Mouse (Mus musculus) myocyte (in vitro differentiated cells): Measurements from ENCODE around the gene Camsap2. TPM values are rescaled to one million over a fixed set of nuclear protein-coding genes. Genes with fewer than 3 reads are reported as not detected.

Experiments
- H3K27me3 ChIP-seq: one replicate; pipeline ENCODE4 v1.6.1; 2011; ENCODE audit not compliant: control insufficient read depth, insufficient read depth, insufficient read length
- H3K36me3 ChIP-seq: one replicate; pipeline ENCODE4 v1.6.1; 2011; ENCODE audit not compliant: control insufficient read depth, insufficient read depth
- H3K4me2 ChIP-seq: one replicate; pipeline ENCODE4 v1.6.1; 2011; ENCODE audit warnings: low read depth, control low read depth
- H3K4me3 ChIP-seq: one replicate; pipeline ENCODE4 v1.5.1; 2011; ENCODE audit warnings: mild to moderate bottlenecking, control low read depth, moderate library complexity
- H3K79me2 ChIP-seq: one replicate; pipeline ENCODE4 v1.6.1; 2011; ENCODE audit not compliant: control insufficient read depth, insufficient read depth
- H3ac ChIP-seq: one replicate; pipeline ENCODE4 v1.6.1; 2011; ENCODE audit not compliant: control insufficient read depth, insufficient read length
- CEBPB ChIP-seq: IDR thresholded peaks from 2 replicates; pipeline ENCODE4 v1.6.1; 2011; ENCODE audit warnings: mild to moderate bottlenecking, moderate library complexity; ENCODE audit not compliant: poor library complexity, insufficient read depth, severe bottlenecking
- E2F4 ChIP-seq: IDR thresholded peaks from one replicate; pipeline ENCODE4 v1.6.1; 2011; ENCODE audit warnings: mild to moderate bottlenecking, control low read depth, moderate library complexity; ENCODE audit not compliant: insufficient read depth
- MAX ChIP-seq: IDR thresholded peaks from one replicate; pipeline ENCODE4 v1.6.1; 2011; ENCODE audit warnings: low read depth, mild to moderate bottlenecking, control low read depth
- MYOD1 ChIP-seq, 3 experiments: IDR thresholded peaks; one replicate each; pipeline ENCODE4 v1.6.1; 2011; ENCODE audit warnings: control low read depth in 2 of 3, low read depth in 2 of 3, mild to moderate bottlenecking in 2 of 3, moderate library complexity in 1 of 3; ENCODE audit not compliant: insufficient read length in 2 of 3, control insufficient read depth in 1 of 3
- MYOG ChIP-seq, 3 experiments: IDR thresholded peaks; one replicate each; pipeline ENCODE4 v1.6.1; 2011; ENCODE audit warnings: control low read depth in 2 of 3, low read depth in 2 of 3, mild to moderate bottlenecking in 2 of 3; ENCODE audit not compliant: insufficient read length in 2 of 3, control insufficient read depth in 1 of 3, insufficient read depth in 1 of 3
- POLR2A ChIP-seq: IDR thresholded peaks from one replicate; pipeline ENCODE4 v1.6.1; 2011; ENCODE audit warnings: low read depth, mild to moderate bottlenecking, control low read depth, moderate library complexity; ENCODE audit not compliant: insufficient read length
- POLR2AphosphoS2 ChIP-seq: IDR thresholded peaks from one replicate; pipeline ENCODE4 v1.6.1; 2011; ENCODE audit warnings: low read depth, control low read depth; ENCODE audit not compliant: insufficient read length
- REST ChIP-seq: IDR thresholded peaks from one replicate; pipeline ENCODE4 v1.6.1; 2011; ENCODE audit warnings: mild to moderate bottlenecking, control low read depth, moderate library complexity; ENCODE audit not compliant: insufficient read depth, insufficient read length
- SRF ChIP-seq: IDR thresholded peaks from one replicate; pipeline ENCODE4 v1.6.1; 2011; ENCODE audit warnings: low read depth; ENCODE audit not compliant: control insufficient read depth, insufficient read length
- TCF12 ChIP-seq: IDR thresholded peaks from one replicate; pipeline ENCODE4 v1.6.1; 2011; ENCODE audit warnings: mild to moderate bottlenecking, control low read depth; ENCODE audit not compliant: poor library complexity, insufficient read depth, severe bottlenecking
- TCF3 ChIP-seq: IDR thresholded peaks from one replicate; pipeline ENCODE4 v1.6.1; 2011; ENCODE audit warnings: low read depth, control low read depth; ENCODE audit not compliant: insufficient read length
- USF1 ChIP-seq: IDR thresholded peaks from one replicate; pipeline ENCODE4 v1.6.1; 2011; ENCODE audit warnings: low read depth, mild to moderate bottlenecking, control low read depth, moderate library complexity
- polyA plus RNA-seq: library from polyadenylated mRNA; unstranded; fragments of >200 nt; fragmentation: generic; extraction: Trizol; gene quantifications from one replicate; pipeline ENCODE4 v1.2.1, GENCODE M21; 2012; ENCODE audit warnings: missing spikeins

Camsap2 gene
- polyA plus RNA-seq, result 6.8 TPM

GRCm38 (mm10) chr1:136345454-136346372, at the start of gene Camsap2:
Gene Camsap2, minus strand, starts transcription at chr1:136346104.
- Histone ChIP-seq H3K79me2 (peaks cover 46% of the 10 kb centered on the region), H3K4me3 (peak within 1 kb of the TSS; percentile 80), H3ac (peak within 1 kb of the TSS; percentile 94), H3K27me3 (no peaks in the 10 kb centered on the region), H3K4me2 (peak within 1 kb of the TSS; percentile 93), H3K36me3 (no peaks in the 10 kb centered on the region)
- TF ChIP-seq POLR2AphosphoS2 (peak; percentile 66), REST (no peak), SRF (peak; percentile 46), POLR2A (peak; percentile 79), E2F4 (no peak), TCF3 (no peak), MYOG (IDR thresholded peaks at IDR 0.05; ENCODE audit: control insufficient read depth in 1 of 3, insufficient read depth in 1 of 3, insufficient read length in 2 of 3, low read depth in 2 of 3) (no peak), TCF12 (no peak), MYOD1 (IDR thresholded peaks at IDR 0.05; ENCODE audit: control insufficient read depth in 1 of 3, insufficient read length in 2 of 3, low read depth in 2 of 3) (peak in 1 of 3 experiments; percentile 26), CEBPB (no peak), USF1 (no peak), MAX (no peak)

- H3K79me2 ChIP-seq, result no peaks in the 10 kb centered on the region
- no peak overlapping the region for H3ac ChIP-seq
- H3K36me3 ChIP-seq, result no peaks in the 10 kb centered on the region
- TF ChIP-seq USF1 (no peak), TCF12 (no peak), POLR2A (no peak), MYOG (IDR thresholded peaks at IDR 0.05; ENCODE audit: control insufficient read depth in 1 of 3, insufficient read depth in 1 of 3, insufficient read length in 2 of 3, low read depth in 2 of 3) (no peak), MAX (no peak), MYOD1 (IDR thresholded peaks at IDR 0.05; ENCODE audit: control insufficient read depth in 1 of 3, insufficient read length in 2 of 3, low read depth in 2 of 3) (no peak), TCF3 (no peak), E2F4 (no peak), SRF (no peak), CEBPB (no peak), POLR2AphosphoS2 (no peak), REST (no peak)
- H3K4me2 ChIP-seq, result no peak overlapping the region
- no peak overlapping the region for H3K4me3 ChIP-seq
- no peaks in the 10 kb centered on the region for H3K27me3 ChIP-seq
Observed at GRCm38 (mm10) chr1:136395073-136395472, 49.2 kb upstream of the Camsap2 start.

DNA sequence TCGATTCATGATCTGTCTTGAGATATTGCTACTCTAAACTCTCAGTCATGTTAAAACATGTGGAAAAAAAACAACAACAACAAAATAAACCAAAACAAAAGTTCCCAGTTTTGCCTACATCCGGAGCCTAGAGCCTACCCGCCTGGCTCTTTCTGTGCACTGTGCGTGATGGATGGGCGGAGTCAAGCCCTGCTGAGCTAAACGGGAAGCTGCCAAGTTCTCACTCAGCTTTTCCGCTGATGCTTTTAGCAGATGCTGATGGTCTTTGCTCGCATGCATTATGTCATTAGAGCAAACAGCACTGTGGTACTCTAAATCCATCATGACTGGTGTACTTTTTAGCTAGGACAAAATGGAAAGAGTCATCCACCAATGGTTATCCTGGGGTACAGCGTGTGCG, 48.6 kb upstream of the Camsap2 start:
- TF ChIP-seq MYOG (IDR thresholded peaks at IDR 0.05; ENCODE audit: control insufficient read depth in 1 of 3, insufficient read depth in 1 of 3, insufficient read length in 2 of 3, low read depth in 2 of 3), result no peak
- no peak for TF ChIP-seq E2F4
- TF ChIP-seq POLR2A, result no peak
- no peak for TF ChIP-seq MYOD1 (IDR thresholded peaks at IDR 0.05; ENCODE audit: control insufficient read depth in 1 of 3, insufficient read length in 2 of 3, low read depth in 2 of 3)
- TF ChIP-seq REST, result no peak
- no peak for TF ChIP-seq USF1
- H3K27me3 ChIP-seq, result no peaks in the 10 kb centered on the region
- H3ac ChIP-seq, result no peak overlapping the region
- H3K4me3 ChIP-seq, result no peak overlapping the region
- no peak overlapping the region for H3K4me2 ChIP-seq
- no peaks in the 10 kb centered on the region for H3K36me3 ChIP-seq
- H3K79me2 ChIP-seq, result no peaks in the 10 kb centered on the region

- Histone ChIP-seq H3K36me3 (no peaks in the 10 kb centered on the region), H3ac (no peak overlapping the region), H3K27me3 (no peaks in the 10 kb centered on the region), H3K4me3 (no peak overlapping the region), H3K79me2 (no peaks in the 10 kb centered on the region), H3K4me2 (no peak overlapping the region)
- TF ChIP-seq USF1 (no peak), POLR2A (no peak), MYOD1 (IDR thresholded peaks at IDR 0.05; ENCODE audit: control insufficient read depth in 1 of 3, insufficient read length in 2 of 3, low read depth in 2 of 3) (no peak), POLR2AphosphoS2 (no peak), E2F4 (no peak), REST (no peak), CEBPB (no peak), MAX (no peak), TCF12 (no peak), SRF (no peak), TCF3 (no peak), MYOG (IDR thresholded peaks at IDR 0.05; ENCODE audit: control insufficient read depth in 1 of 3, insufficient read depth in 1 of 3, insufficient read length in 2 of 3, low read depth in 2 of 3) (no peak)
Observed at GRCm38 (mm10) chr1:136386914-136387313, 41.0 kb upstream of the Camsap2 start.

- Histone ChIP-seq H3K4me3 (no peak overlapping the region), H3K36me3 (no peaks in the 10 kb centered on the region), H3K27me3 (no peaks in the 10 kb centered on the region), H3K79me2 (no peaks in the 10 kb centered on the region), H3K4me2 (no peak overlapping the region), H3ac (no peak overlapping the region)
- TF ChIP-seq MAX (no peak), TCF3 (no peak), MYOG (IDR thresholded peaks at IDR 0.05; ENCODE audit: control insufficient read depth in 1 of 3, insufficient read depth in 1 of 3, insufficient read length in 2 of 3, low read depth in 2 of 3) (no peak), POLR2AphosphoS2 (no peak), MYOD1 (IDR thresholded peaks at IDR 0.05; ENCODE audit: control insufficient read depth in 1 of 3, insufficient read length in 2 of 3, low read depth in 2 of 3) (no peak)
Observed at GRCm38 (mm10) chr1:136381583-136381982, 35.7 kb upstream of the Camsap2 start.
